25 mouse cellular contexts compared by ENCODE assay signal in genomic region chr8:111196181-111196580, GRCm38 (mm10).
"Had no signal": no experiment of that assay in that cellular context is flagged by ENCODE, and none has a peak within 500 bp of the region (broad histone marks: within the 10 kb centered on the region; RNA-seq: fewer than 3 reads in every experiment).

No protein-coding gene starts in this region.

- H3K9me3 ChIP-seq: heart, embryonic 10.5 days; heart, embryonic 12.5 days; hindbrain, embryonic 10.5 days; hindbrain, embryonic 12.5 days; limb, embryonic 10.5 days; limb, embryonic 12.5 days; liver, embryonic 13.5 days; liver, embryonic 15.5 days had no signal

- H3K9ac ChIP-seq: heart, embryonic 12.5 days; hindbrain, embryonic 12.5 days; hindbrain, embryonic 14.5 days; limb, embryonic 12.5 days; liver, embryonic 13.5 days; liver, embryonic 15.5 days had no signal

- H3K4me1 ChIP-seq: heart, embryonic 10.5 days; heart, embryonic 12.5 days; hindbrain, embryonic 10.5 days; hindbrain, embryonic 12.5 days; limb, embryonic 10.5 days; limb, embryonic 12.5 days; liver, embryonic 13.5 days; liver, embryonic 15.5 days had no signal

- DNase-seq: gastrocnemius, postnatal 14 days; heart, adult 18-20 months; heart, postnatal 10 days; heart, postnatal 4 days; kidney, adult 11 months; kidney, adult 8-10 months; kidney, postnatal 10 days; kidney, postnatal 25 days; kidney, postnatal 4 days; liver; liver, embryonic 13.5 days had no signal

- H3K4me2 ChIP-seq: heart, embryonic 12.5 days; hindbrain, embryonic 12.5 days; hindbrain, embryonic 14.5 days; limb, embryonic 12.5 days; liver, embryonic 11.5 days; liver, embryonic 13.5 days; liver, embryonic 15.5 days had no signal

- H3K4me3 ChIP-seq: heart, embryonic 10.5 days; heart, embryonic 12.5 days; hindbrain, embryonic 10.5 days; hindbrain, embryonic 12.5 days; layer of hippocampus, adult 2 months; left cerebral cortex, adult 2 months; limb, embryonic 10.5 days; limb, embryonic 12.5 days; liver, embryonic 13.5 days; liver, embryonic 15.5 days had no signal

- ATAC-seq: hindbrain, embryonic 16.5 days; inflammation-experienced regulatory T-cells, adult 6 months; intestine, embryonic 16.5 days had no signal

- H3K27me3 ChIP-seq: heart, embryonic 12.5 days; hindbrain, embryonic 12.5 days; limb, embryonic 12.5 days; liver, embryonic 13.5 days; liver, embryonic 15.5 days had no signal

- H3K27ac ChIP-seq: heart, embryonic 10.5 days; hindbrain, embryonic 10.5 days; hindbrain, embryonic 12.5 days; hindbrain, embryonic 14.5 days; layer of hippocampus, adult 2 months; left cerebral cortex, adult 2 months; limb, embryonic 10.5 days; limb, embryonic 12.5 days; liver, embryonic 13.5 days; liver, embryonic 15.5 days had no signal
